7 mouse cellular contexts compared by ENCODE assay signal in the genomic region with DNA sequence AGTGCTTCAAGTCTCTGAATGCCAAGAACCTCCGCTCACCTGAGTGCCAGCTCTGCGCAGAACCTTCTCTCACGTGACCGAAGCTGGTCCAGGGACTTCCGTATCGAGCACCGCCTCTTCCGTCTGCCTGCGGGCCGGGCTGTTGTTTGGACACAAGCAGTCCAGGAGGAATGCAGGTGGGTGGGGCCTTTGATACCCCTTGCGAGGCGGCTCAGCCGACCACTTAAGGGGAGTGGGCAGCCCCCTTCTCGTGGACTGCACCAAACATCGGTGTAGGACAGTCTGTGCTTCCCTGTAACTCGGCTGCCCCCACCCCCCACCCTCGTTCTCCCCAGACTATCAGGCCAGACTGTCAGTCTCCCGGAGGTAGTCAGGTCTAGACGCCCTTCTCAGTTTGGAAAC. TPM values are rescaled to one million over a fixed set of nuclear protein-coding genes. Genes with fewer than 3 reads are reported as not detected.
A peak's percentile ranks its signal among the peaks of the same experiment; 100 is the strongest.
DNase-seq lines count a peak whose midpoint lies in the region; ATAC-seq lines count a peak whose summit lies in the region.

A gene (minus strand): TSS at position 100 of the 402 bp plus-strand sequence.

- H3K4me1 ChIP-seq in intestine, embryonic 14.5 days (replicated peaks; ENCODE audit: control insufficient read depth, insufficient read depth, low read length), result no peaks in the 10 kb centered on the region; the same call in 1 of the 2 replicates

- WGBS in intestine, embryonic 14.5 days, result 1% methylated on average over 19 of the region's 19 CpGs

- peak within 1 kb of the TSS; percentile 74 for H3K4me3 ChIP-seq in intestine, embryonic 14.5 days (ENCODE audit: low read depth, low read length)

- peak within 1 kb of the TSS; percentile 23; the same call in 1 of the 2 replicates for H3K27ac ChIP-seq in intestine, embryonic 14.5 days (ENCODE audit: low read depth)

- peak; percentile 72 to 76 for DNase-seq in adrenal gland, adult 18-20 months (ENCODE audit: low spot score in 2 of 2)
- DNase-seq in embryo, embryonic 11 days, result peak; percentile 93
- peak; percentile 80 for DNase-seq in gastrocnemius, postnatal 25 days
- peak; percentile 87 for DNase-seq in intestine, embryonic 14.5 days (ENCODE audit: low spot score)
- peak; percentile 77 to 80 for DNase-seq in left cerebral cortex, postnatal 14 days (ENCODE audit: low spot score in 2 of 2)
- DNase-seq in mesoderm, embryonic 11.5 days (ENCODE audit: low read depth, low spot score), result peak; percentile 87
- peak; percentile 76 for DNase-seq in right cerebral cortex, postnatal 4 days

- peak within 1 kb of the TSS; percentile 96 for H3K4me2 ChIP-seq in intestine, embryonic 14.5 days (ENCODE audit: low read length)

- peak within 1 kb of the TSS; percentile 56 for H3K9ac ChIP-seq in intestine, embryonic 14.5 days (ENCODE audit: low read length)

- H3K36me3 ChIP-seq in intestine, embryonic 14.5 days (ENCODE audit: control insufficient read depth, insufficient read depth, low read length), result peaks cover 39% of the 10 kb centered on the region

- intact Hi-C loops in left cerebral cortex, postnatal 14 days (cut with DNase I), result no loop called here

- H3K9me3 ChIP-seq in intestine, embryonic 14.5 days (ENCODE audit: control insufficient read depth, low read length), result no peaks in the 10 kb centered on the region

- peak; percentile 94 for ATAC-seq in intestine, embryonic 14.5 days (replicated peaks; ENCODE audit: low FRiP score, low TSS enrichment, low read depth)

- no peaks in the 10 kb centered on the region for H3K27me3 ChIP-seq in intestine, embryonic 14.5 days (replicated peaks; ENCODE audit: control insufficient read depth, insufficient read depth, low read length)

RNA-seq across cellular contexts. Expression of the gene that starts here (rescaled TPM):
- total RNA-seq in adrenal gland, adult 18-20 months (2021), result 10 to 100 TPM; 59.1 to 61.5 TPM
- 10 to 100 TPM; 22.9 to 25.6 TPM for total RNA-seq in gastrocnemius, postnatal 25 days (2021)
- polyA plus RNA-seq in intestine, embryonic 14.5 days (2014; fragmentation: Nextera tagmentation; extraction: Ambion mirVana), result 62.2 and 72.5 TPM in 2 replicates
- 10 to 100 TPM; 40.5 to 49.8 TPM for total RNA-seq in left cerebral cortex, postnatal 14 days (2021)

Comparison
In these comparisons a context has a peak if more than half of its experiments do, and no peak if none do; other contexts are left out.
1. Peak in every context shown above with its lines: DNase-seq, ATAC-seq, H3K4me3 ChIP-seq and H3K27ac ChIP-seq.